Mouse (Mus musculus): ENCODE measurements around the gene Slc7a7. TPM values are rescaled to one million over a fixed set of nuclear protein-coding genes. Genes with fewer than 3 reads are reported as not detected.

Gene Slc7a7
- total and polyA plus RNA-seq, 3 experiments, result 4.6 to 22.0 (median 5.1) TPM

GRCm38 (mm10) chr14:54328548-54328947 is 89.0 kb downstream of the Slc7a7 start:
- Histone ChIP-seq H3K9ac (ENCODE audit: low read depth, low read length) (no peak overlapping the region), H3K79me2 (replicated peaks; ENCODE audit: control insufficient read depth, insufficient read depth, low read length) (no peaks in the 10 kb centered on the region), H3K27me3 (ENCODE audit: control insufficient read depth, insufficient read depth, low read length) (no peaks in the 10 kb centered on the region), H3K4me3 (no peak overlapping the region), H3K27ac (no peak overlapping the region), H3K36me3 (ENCODE audit: control insufficient read depth, insufficient read depth, low read length) (no peaks in the 10 kb centered on the region), H3K4me1 (ENCODE audit: control insufficient read depth, insufficient read depth, low read length) (no peaks in the 10 kb centered on the region)
- WGBS, result 78% methylated on average over 2 of the region's 2 CpGs
- TF ChIP-seq CTCF (IDR thresholded peaks at IDR 0.05) (peak; percentile 63), POLR2A (IDR thresholded peaks at IDR 0.05; ENCODE audit: insufficient read depth, low read depth, low read length) (no peak), EP300 (IDR thresholded peaks at IDR 0.05; ENCODE audit: insufficient read depth, low read depth, low read length) (no peak)
- no peak for DNase-seq
- intact Hi-C loops (cut with DNase I), result loop anchor here (5.0 kb wide), 1 partner anchor 91 kb away; no protein-coding TSS in a partner anchor

GRCm38 (mm10) chr14:54324486-54324885 is 93.1 kb downstream of the Slc7a7 start:
- no peaks in the 10 kb centered on the region for H3K27me3 ChIP-seq (ENCODE audit: control insufficient read depth, insufficient read depth, low read length)

GRCm38 (mm10) chr14:54321556-54322376 is 95.8 kb downstream of the Slc7a7 start:
- intact Hi-C loops (cut with DNase I), result no loop called here
- no peaks in the 10 kb centered on the region for H3K4me1 ChIP-seq (ENCODE audit: control insufficient read depth, insufficient read depth, low read length)
- TF ChIP-seq EP300 (IDR thresholded peaks at IDR 0.05; ENCODE audit: insufficient read depth, low read depth, low read length) (no peak), CTCF (IDR thresholded peaks at IDR 0.05) (no peak), POLR2A (IDR thresholded peaks at IDR 0.05; ENCODE audit: insufficient read depth, low read depth, low read length) (no peak)
- H3K9ac ChIP-seq (ENCODE audit: low read depth, low read length), result no peak overlapping the region
- no peak overlapping the region for H3K27ac ChIP-seq
- no peaks in the 10 kb centered on the region for H3K79me2 ChIP-seq (replicated peaks; ENCODE audit: control insufficient read depth, insufficient read depth, low read length)
- H3K36me3 ChIP-seq (ENCODE audit: control insufficient read depth, insufficient read depth, low read length), result no peaks in the 10 kb centered on the region
- no peak overlapping the region for H3K4me3 ChIP-seq
- 58% methylated on average over 18 of the region's 18 CpGs for WGBS
- no peak for DNase-seq
- no peaks in the 10 kb centered on the region for H3K27me3 ChIP-seq (ENCODE audit: control insufficient read depth, insufficient read depth, low read length)

More at GRCm38 (mm10) chr14:54324486-54324885, 93.1 kb downstream of the Slc7a7 start:
- no peak for DNase-seq
- Histone ChIP-seq H3K36me3 (ENCODE audit: control insufficient read depth, insufficient read depth, low read length) (no peaks in the 10 kb centered on the region), H3K4me1 (ENCODE audit: control insufficient read depth, insufficient read depth, low read length) (no peaks in the 10 kb centered on the region), H3K79me2 (replicated peaks; ENCODE audit: control insufficient read depth, insufficient read depth, low read length) (no peaks in the 10 kb centered on the region), H3K9ac (ENCODE audit: low read depth, low read length) (no peak overlapping the region), H3K4me3 (no peak overlapping the region), H3K27ac (no peak overlapping the region)
- TF ChIP-seq CTCF (IDR thresholded peaks at IDR 0.05) (no peak), POLR2A (IDR thresholded peaks at IDR 0.05; ENCODE audit: insufficient read depth, low read depth, low read length) (no peak), EP300 (IDR thresholded peaks at IDR 0.05; ENCODE audit: insufficient read depth, low read depth, low read length) (no peak)
- WGBS, result 73% methylated on average over 5 of the region's 5 CpGs
- intact Hi-C loops (cut with DNase I), result no loop called here

Other genes starting within 250 kb of the Slc7a7 start
- 100 to 1,000 TPM in 1 of 2 experiments, 10 to 100 TPM in 1; 99.0 to 115 TPM for gene Dad1, start 163.7 kb downstream of the Slc7a7 start, total RNA-seq (2021)
- gene Dad1, start 163.7 kb downstream of the Slc7a7 start, polyA plus RNA-seq (2012; rRNA removed), result 393 and 411 TPM in 2 replicates
- 10 to 100 TPM; 39.2 to 41.8 TPM for gene Abhd4, start 163.6 kb downstream of the Slc7a7 start, total RNA-seq (2021)
- 50.2 and 56.8 TPM in 2 replicates for gene Abhd4, start 163.6 kb downstream of the Slc7a7 start, polyA plus RNA-seq (2012; rRNA removed)
- gene Olfr49, start 132.8 kb downstream of the Slc7a7 start, total RNA-seq (2021), result not detected
- not detected in 2 replicates for gene Olfr49, start 132.8 kb downstream of the Slc7a7 start, polyA plus RNA-seq (2012; rRNA removed)
- 10 to 100 TPM; 78.5 to 88.0 TPM for gene Oxa1l, start 56.9 kb downstream of the Slc7a7 start, total RNA-seq (2021)
- 190 and 205 TPM in 2 replicates for gene Oxa1l, start 56.9 kb downstream of the Slc7a7 start, polyA plus RNA-seq (2012; rRNA removed)
- gene Mrpl52, start 9.1 kb upstream of the Slc7a7 start, total RNA-seq (2021), result 100 to 1,000 TPM; 115 to 129 TPM
- 76.7 and 168 TPM in 2 replicates for gene Mrpl52, start 9.1 kb upstream of the Slc7a7 start, polyA plus RNA-seq (2012; rRNA removed)
- gene Mmp14, start 13.8 kb upstream of the Slc7a7 start, total RNA-seq (2021), result 10 to 100 TPM; 11.2 to 16.5 TPM
- 23.5 and 26.5 TPM in 2 replicates for gene Mmp14, start 13.8 kb upstream of the Slc7a7 start, polyA plus RNA-seq (2012; rRNA removed)
- 10 to 100 TPM; 47.6 to 60.6 TPM for gene Lrp10, start 46.4 kb upstream of the Slc7a7 start, total RNA-seq (2021)
- gene Lrp10, start 46.4 kb upstream of the Slc7a7 start, polyA plus RNA-seq (2012; rRNA removed), result 61.3 and 72.4 TPM in 2 replicates
- gene Rem2, start 58.3 kb upstream of the Slc7a7 start, total RNA-seq (2021), result not detected
- gene Rem2, start 58.3 kb upstream of the Slc7a7 start, polyA plus RNA-seq (2012; rRNA removed), result not detected in 2 replicates
- gene Prmt5, start 99.7 kb upstream of the Slc7a7 start, total RNA-seq (2021), result 10 to 100 TPM; 27.4 to 29.7 TPM
- gene Prmt5, start 99.7 kb upstream of the Slc7a7 start, polyA plus RNA-seq (2012; rRNA removed), result 26.8 and 35.8 TPM in 2 replicates
- 1 to 10 TPM; 3.5 to 3.8 TPM for gene Haus4, start 136.8 kb upstream of the Slc7a7 start, total RNA-seq (2021)
- 3.2 and 4.1 TPM in 2 replicates for gene Haus4, start 136.8 kb upstream of the Slc7a7 start, polyA plus RNA-seq (2012; rRNA removed)
- 1 to 10 TPM; 4.6 to 4.8 TPM for gene Ajuba, start 159.8 kb upstream of the Slc7a7 start, total RNA-seq (2021)
- 7.8 and 13.4 TPM in 2 replicates for gene Ajuba, start 159.8 kb upstream of the Slc7a7 start, polyA plus RNA-seq (2012; rRNA removed)
- 1 to 10 TPM; 5.9 to 6.4 TPM for gene 4931414P19Rik, start 188.2 kb upstream of the Slc7a7 start, total RNA-seq (2021)
- gene 4931414P19Rik, start 188.2 kb upstream of the Slc7a7 start, polyA plus RNA-seq (2012; rRNA removed), result 2.4 and 4.4 TPM in 2 replicates
- 100 to 1,000 TPM; 164 to 187 TPM for gene Psmb5, start 200.2 kb upstream of the Slc7a7 start, total RNA-seq (2021)
- gene Psmb5, start 200.2 kb upstream of the Slc7a7 start, polyA plus RNA-seq (2012; rRNA removed), result 180 and 209 TPM in 2 replicates
- not detected for gene Psmb11, start 203.7 kb upstream of the Slc7a7 start, total RNA-seq (2021)
- gene Psmb11, start 203.7 kb upstream of the Slc7a7 start, polyA plus RNA-seq (2012; rRNA removed), result not detected in 2 replicates
- not detected for gene Gm17606, start 223.2 kb upstream of the Slc7a7 start, total RNA-seq (2021)
- not detected in 2 replicates for gene Gm17606, start 223.2 kb upstream of the Slc7a7 start, polyA plus RNA-seq (2012; rRNA removed)
- gene Cdh24, start 223.6 kb upstream of the Slc7a7 start, total RNA-seq (2021), result under 1 TPM; 0.18 to 0.31 TPM
- gene Cdh24, start 223.6 kb upstream of the Slc7a7 start, polyA plus RNA-seq (2012; rRNA removed), result 1.00 and 1.1 TPM in 2 replicates

Data from heart, adult 2 months (tissue).